Mouse (Mus musculus) MEL (cell line): ENCODE results near the gene Abhd10. TPM values are rescaled to one million over a fixed set of nuclear protein-coding genes. Genes with fewer than 3 reads are reported as not detected.

ENCODE experiments used
- DNase-seq: peaks from one replicate; pipeline ENCODE4 v3.0.0; 2011; ENCODE audit warnings: low read depth, low spot score
- H3K27ac ChIP-seq: 2 replicates; pipeline ENCODE4 v1.5.1; 2012; ENCODE audit warnings: low read depth, mild to moderate bottlenecking, control low read depth, low read length, moderate library complexity; ENCODE audit not compliant: control insufficient read depth
- H3K27me3 ChIP-seq, 2 experiments: fragments of 150-350 bp in 1 of 2; sonication (generic) in 1 of 2; 2 replicates each; pipeline ENCODE4 v1.6.1; 2012; ENCODE audit warnings: low read length in 2 of 2, mild to moderate bottlenecking in 2 of 2, improper control_type of control experiment in 1 of 2, moderate library complexity in 1 of 2; ENCODE audit not compliant: insufficient read depth in 2 of 2, control insufficient read depth in 1 of 2
- H3K36me3 ChIP-seq, 2 experiments: 2 replicates each; pipeline ENCODE4 v1.6.1; 2012 to 2014; ENCODE audit warnings: low read length in 2 of 2, improper control_type of control experiment in 1 of 2, inconsistent platforms in 1 of 2, mild to moderate bottlenecking in 1 of 2; ENCODE audit not compliant: insufficient read depth in 2 of 2, control insufficient read depth in 1 of 2
- H3K4me1 ChIP-seq, 2 experiments: fragments of 150-350 bp in 1 of 2; sonication (generic) in 1 of 2; 2 replicates each; pipeline ENCODE4 v1.6.1; 2012; ENCODE audit warnings: low read length in 2 of 2, improper control_type of control experiment in 1 of 2, mild to moderate bottlenecking in 1 of 2; ENCODE audit not compliant: insufficient read depth in 2 of 2, control insufficient read depth in 1 of 2
- H3K4me3 ChIP-seq, 2 experiments: fragments of 150-350 bp in 1 of 2; sonication (generic) in 1 of 2; 2 replicates each; pipeline ENCODE4 v1.5.1; 2012; ENCODE audit warnings: low read depth in 2 of 2, low read length in 2 of 2, mild to moderate bottlenecking in 2 of 2, moderate library complexity in 2 of 2, control low read depth in 1 of 2, improper control_type of control experiment in 1 of 2; ENCODE audit not compliant: control insufficient read depth in 1 of 2, insufficient read depth in 1 of 2
- H3K79me2 ChIP-seq: 2 replicates; pipeline ENCODE4 v1.6.1; 2012; ENCODE audit warnings: mild to moderate bottlenecking, low read length, moderate library complexity; ENCODE audit not compliant: control insufficient read depth, poor library complexity, insufficient read depth
- H3K9ac ChIP-seq: 2 replicates; pipeline ENCODE4 v1.6.1; 2012; ENCODE audit warnings: low read depth, mild to moderate bottlenecking, control low read depth, low read length, moderate library complexity; ENCODE audit not compliant: control insufficient read depth, poor library complexity, severe bottlenecking
- H3K9me3 ChIP-seq: fragments of 150-350 bp; sonication (generic); replicated peaks from 2 replicates; pipeline ENCODE4 v1.6.1; 2012; ENCODE audit warnings: mild to moderate bottlenecking, low read length, improper control_type of control experiment, moderate library complexity; ENCODE audit not compliant: insufficient read depth
- ELF1 ChIP-seq: IDR thresholded peaks from 2 replicates; pipeline ENCODE4 v1.6.1; 2014; ENCODE audit warnings: low read depth, mild to moderate bottlenecking, inconsistent platforms, low read length, improper control_type of control experiment, moderate library complexity
- GATA1 ChIP-seq: IDR thresholded peaks from 2 replicates; pipeline ENCODE4 v1.6.1; 2011; ENCODE audit warnings: low read depth, low read length, improper control_type of control experiment
- HCFC1 ChIP-seq: IDR thresholded peaks from 2 replicates; pipeline ENCODE4 v1.6.1; 2012; ENCODE audit warnings: low read depth, mild to moderate bottlenecking, inconsistent platforms, low read length, improper control_type of control experiment, moderate library complexity
- KAT2A ChIP-seq: conservative IDR thresholded peaks from 2 replicates; pipeline ENCODE4 v1.6.1; 2012; ENCODE audit warnings: low read depth, low read length, improper control_type of control experiment, inconsistent platforms
- MAX ChIP-seq: IDR thresholded peaks from 2 replicates; pipeline ENCODE4 v1.6.1; 2011; ENCODE audit warnings: low read length, improper control_type of control experiment
- MAZ ChIP-seq: IDR thresholded peaks from 2 replicates; pipeline ENCODE4 v1.6.1; 2012; ENCODE audit warnings: low read depth, mild to moderate bottlenecking, inconsistent platforms, low read length, improper control_type of control experiment
- MXI1 ChIP-seq: IDR thresholded peaks from 2 replicates; pipeline ENCODE4 v1.6.1; 2011; ENCODE audit warnings: mild to moderate bottlenecking, low read depth, low read length, improper control_type of control experiment
- MYC ChIP-seq: IDR thresholded peaks from 2 replicates; pipeline ENCODE4 v1.6.1; 2011; ENCODE audit warnings: low read depth, mild to moderate bottlenecking, low read length, improper control_type of control experiment, moderate library complexity
- NRF1 ChIP-seq: IDR thresholded peaks from 2 replicates; pipeline ENCODE4 v1.6.1; 2014; ENCODE audit warnings: low read depth, mild to moderate bottlenecking, inconsistent platforms, low read length, improper control_type of control experiment, moderate library complexity; ENCODE audit not compliant: poor library complexity, insufficient read depth, severe bottlenecking
- POLR2A ChIP-seq, 2 experiments: IDR thresholded peaks; 2 replicates each; pipeline ENCODE4 v1.6.1; 2011 to 2012; ENCODE audit warnings: low read length in 2 of 2, mild to moderate bottlenecking in 2 of 2, control low read depth in 1 of 2, improper control_type of control experiment in 1 of 2, low read depth in 1 of 2, moderate library complexity in 1 of 2; ENCODE audit not compliant: control insufficient read depth in 1 of 2, insufficient read depth in 1 of 2, poor library complexity in 1 of 2
- POLR2AphosphoS5 ChIP-seq: IDR thresholded peaks from 2 replicates; pipeline ENCODE4 v1.6.1; 2012; ENCODE audit warnings: low read depth, borderline replicate concordance, mild to moderate bottlenecking, inconsistent platforms, low read length, moderate library complexity, mixed read lengths
- RAD21 ChIP-seq: IDR thresholded peaks from 2 replicates; pipeline ENCODE4 v1.6.1; 2011; ENCODE audit warnings: mild to moderate bottlenecking, low read depth, low read length, improper control_type of control experiment
- RCOR1 ChIP-seq: IDR thresholded peaks from 2 replicates; pipeline ENCODE4 v1.6.1; 2012; ENCODE audit warnings: low read depth, mild to moderate bottlenecking, inconsistent platforms, low read length, improper control_type of control experiment
- SIN3A ChIP-seq: IDR thresholded peaks from 2 replicates; pipeline ENCODE4 v1.6.1; 2012; ENCODE audit warnings: low read length, improper control_type of control experiment, inconsistent platforms
- TAL1 ChIP-seq: IDR thresholded peaks from 2 replicates; pipeline ENCODE4 v1.6.1; 2012; ENCODE audit warnings: mild to moderate bottlenecking, inconsistent platforms, low read length, moderate library complexity, mixed read lengths
- TCF12 ChIP-seq: IDR thresholded peaks from 2 replicates; pipeline ENCODE4 v1.6.1; 2014; ENCODE audit warnings: low read depth, mild to moderate bottlenecking, inconsistent platforms, low read length, improper control_type of control experiment, moderate library complexity
- ZKSCAN1 ChIP-seq: IDR thresholded peaks from 2 replicates; pipeline ENCODE4 v1.6.1; 2012; ENCODE audit warnings: low read depth, mild to moderate bottlenecking, inconsistent platforms, low read length, improper control_type of control experiment, moderate library complexity
- polyA plus RNA-seq, 2 experiments: library from polyadenylated mRNA; stranded (reverse) in 1 of 2; unstranded in 1 of 2; fragments of >175 nt in 1 of 2; fragments of >200 nt in 1 of 2; gene quantifications; 2 replicates each; pipeline versions ENCODE4 v1.2.1 to v1.2.4; 2012; ENCODE audit warnings: low replicate concordance in 2 of 2, low read depth in 1 of 2; ENCODE audit not compliant: insufficient read length in 2 of 2, insufficient read depth in 1 of 2, missing spikeins in 1 of 2
- total RNA-seq: library from RNA; depleted of rRNA; stranded (reverse); fragments of 300-350 nt; gene quantifications from 2 replicates; pipeline ENCODE4 v1.2.3, GENCODE M21; 2012

Gene Abhd10
- total and polyA plus RNA-seq, 3 experiments, result 9.5 to 11.1 TPM; not detected in 1

DNA sequence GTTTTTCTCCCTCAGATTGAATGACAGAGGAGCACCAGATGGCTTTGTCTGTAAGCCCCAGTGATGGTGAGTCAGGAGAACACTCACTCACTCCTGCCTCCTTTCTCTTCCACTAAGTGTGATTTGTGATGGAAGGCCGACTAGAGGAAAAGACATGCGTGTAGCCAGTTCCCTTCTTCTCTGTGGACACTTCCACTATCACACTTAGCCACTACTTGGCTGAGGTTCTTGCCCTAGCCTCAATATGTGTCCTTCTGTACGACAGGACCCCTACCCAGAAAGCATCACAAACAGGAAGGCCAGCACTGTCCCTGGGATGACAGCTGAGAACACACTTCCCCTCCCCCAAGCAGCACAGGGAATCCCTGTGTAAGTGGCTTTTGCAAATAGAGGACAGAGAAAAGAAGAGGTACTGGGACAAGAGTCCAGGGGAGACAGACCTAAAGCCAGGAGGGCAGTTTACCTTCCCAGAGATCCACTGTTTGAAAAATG lies 20.2 kb downstream of the Abhd10 start:
- no peaks in the 10 kb centered on the region for H3K36me3 ChIP-seq
- no peak for TF ChIP-seq NRF1
- no peak for TF ChIP-seq HCFC1
- no peak for TF ChIP-seq GATA1
- no peak for TF ChIP-seq POLR2AphosphoS5
- no peak for TF ChIP-seq RAD21
- TF ChIP-seq TCF12, result no peak
- no peak for TF ChIP-seq MXI1
- TF ChIP-seq KAT2A, result no peak
- TF ChIP-seq MAX, result no peak
- TF ChIP-seq MYC, result no peak
- no peak for TF ChIP-seq TAL1
- no peak for TF ChIP-seq MAZ
- H3K27me3 ChIP-seq, result no peaks in the 10 kb centered on the region
- no peaks in the 10 kb centered on the region for H3K4me1 ChIP-seq
- H3K4me3 ChIP-seq, result no peak overlapping the region
- H3K9me3 ChIP-seq, result no peaks in the 10 kb centered on the region
- no peak overlapping the region for H3K9ac ChIP-seq
- no peaks in the 10 kb centered on the region for H3K79me2 ChIP-seq
- no peak overlapping the region for H3K27ac ChIP-seq
- no peak for DNase-seq

DNA sequence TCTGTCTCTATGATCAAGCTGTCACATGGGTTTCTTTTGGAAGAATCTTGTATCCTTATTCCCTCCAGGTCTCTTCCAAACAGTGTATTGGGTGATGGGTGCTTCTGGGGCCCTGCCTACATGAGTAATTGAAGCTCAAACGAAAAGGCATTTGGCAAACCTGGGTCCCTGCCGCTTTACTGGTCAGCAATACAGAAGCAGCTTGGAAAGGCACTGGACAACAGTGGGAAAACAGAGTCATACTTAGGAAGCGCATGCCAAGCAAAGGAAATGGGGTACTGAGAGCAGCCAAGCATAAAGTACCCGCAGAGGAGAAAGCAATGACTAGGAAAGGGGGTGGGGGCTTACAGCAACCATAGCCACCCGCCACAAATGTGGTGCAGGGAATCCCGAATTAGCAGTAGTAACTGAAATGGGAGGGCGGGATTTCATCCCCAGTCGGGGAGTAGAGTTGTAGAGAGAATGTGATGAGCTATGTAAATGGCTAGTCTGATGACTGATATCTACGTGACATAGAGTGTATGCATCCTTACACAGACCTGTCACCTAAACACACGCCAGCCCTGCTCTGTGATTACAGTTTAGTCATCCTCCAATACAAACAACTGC lies 22.6 kb downstream of the Abhd10 start:
- Histone ChIP-seq H3K27ac (no peak overlapping the region), H3K36me3 (no peaks in the 10 kb centered on the region), H3K4me3 (no peak overlapping the region), H3K4me1 (no peaks in the 10 kb centered on the region), H3K27me3 (no peaks in the 10 kb centered on the region), H3K9me3 (no peaks in the 10 kb centered on the region), H3K9ac (no peak overlapping the region), H3K79me2 (no peaks in the 10 kb centered on the region)
- TF ChIP-seq POLR2AphosphoS5 (no peak), TAL1 (no peak), SIN3A (no peak), ZKSCAN1 (no peak), ELF1 (no peak), RCOR1 (no peak), POLR2A (IDR thresholded peaks at IDR 0.05; ENCODE audit: control insufficient read depth in 1 of 2, insufficient read depth in 1 of 2, low read depth in 1 of 2, low read length in 2 of 2, poor library complexity in 1 of 2) (no peak)
- no peak for DNase-seq
